Mouse (Mus musculus) embryonic facial prominence, embryonic 10.5 days (tissue): Measurements from ENCODE around the gene Car14. TPM values are rescaled to one million over a fixed set of nuclear protein-coding genes. Genes with fewer than 3 reads are reported as not detected.
A peak's percentile ranks its signal among the peaks of the same experiment; 100 is the strongest.

Experiments used
- DNase-seq: peaks from one replicate; pipeline ENCODE4 v3.0.0-alpha.2; 2017; ENCODE audit warnings: low spot score
- H3K27ac ChIP-seq: fragments of 300-500 bp; sonication (generic); replicated peaks from 2 replicates; pipeline ENCODE4 v1.5.1; 2016; ENCODE audit warnings: mild to moderate bottlenecking
- H3K27me3 ChIP-seq: fragments of 300-500 bp; sonication (generic); replicated peaks from 2 replicates; pipeline ENCODE4 v1.6.1; 2016; ENCODE audit warnings: low read depth, mild to moderate bottlenecking; ENCODE audit not compliant: poor library complexity, severe bottlenecking
- H3K36me3 ChIP-seq: fragments of 300-500 bp; sonication (generic); replicated peaks from 2 replicates; pipeline ENCODE4 v1.6.1; 2016; ENCODE audit warnings: mild to moderate bottlenecking, moderate library complexity
- H3K4me1 ChIP-seq: fragments of 300-500 bp; sonication (generic); 2 replicates; pipeline ENCODE4 v1.6.1; 2016
- H3K4me3 ChIP-seq: fragments of 300-500 bp; sonication (generic); 2 replicates; pipeline ENCODE4 v1.5.1; 2016; ENCODE audit warnings: mild to moderate bottlenecking, moderate library complexity
- H3K9me3 ChIP-seq: fragments of 300-500 bp; sonication (generic); 2 replicates; pipeline ENCODE4 v1.6.1; 2016; ENCODE audit warnings: mild to moderate bottlenecking
- WGBS: fragments of 180-500 bp; shearing (Covaris S2); methylation state at CpG from one replicate; pipeline ENCODE4 v1.1.7; 2016; 5-methylcytosine and 5-hydroxymethylcytosine counted together
- polyA plus RNA-seq: library from polyadenylated mRNA; unstranded; fragments of >200 nt; fragmentation: Nextera tagmentation; extraction: Ambion mirVana; gene quantifications from 2 replicates; pipeline ENCODE4 v1.2.1, GENCODE M21; 2016

The Car14 gene
- polyA plus RNA-seq, 1 experiment from 2014 or later, result 120 TPM

GRCm38 (mm10) chr3:95881979-95882815 lies 22.3 kb downstream of the Car14 start, which contains the start of gene Ciart:
Gene Ciart, minus strand, starts transcription at chr3:95882251.
- Histone ChIP-seq H3K4me1 (peaks cover 23% of the 10 kb centered on the region), H3K27ac (peak within 1 kb of the TSS; percentile 75), H3K27me3 (0 out of 2 replicates have a peak, but pooled peaks cover 6% of the 10 kb centered on the region), H3K36me3 (peaks cover 10% of the 10 kb centered on the region), H3K9me3 (no peaks in the 10 kb centered on the region), H3K4me3 (peak within 1 kb of the TSS; percentile 67)
- peak; percentile 96 for DNase-seq
- WGBS, result under 1% methylated on average over 66 of the region's 66 CpGs

- DNase-seq, result no peak
- peaks cover 23% of the 10 kb centered on the region for H3K4me1 ChIP-seq
- H3K27ac ChIP-seq, result no peak overlapping the region
- no peaks in the 10 kb centered on the region for H3K9me3 ChIP-seq
- 0 out of 2 replicates have a peak, but pooled peaks cover 6% of the 10 kb centered on the region for H3K27me3 ChIP-seq
- H3K4me3 ChIP-seq, result no peak overlapping the region
- WGBS, result 88% methylated on average over 4 of the region's 4 CpGs
- H3K36me3 ChIP-seq, result peaks cover 14% of the 10 kb centered on the region
Observed at GRCm38 (mm10) chr3:95879063-95879462, 25.4 kb downstream of the Car14 start.

GRCm38 (mm10) chr3:95872048-95872447 lies 32.4 kb downstream of the Car14 start:
- no peak for DNase-seq
- H3K9me3 ChIP-seq, result no peaks in the 10 kb centered on the region
- peaks cover 39% of the 10 kb centered on the region for H3K36me3 ChIP-seq
- no peaks in the 10 kb centered on the region for H3K27me3 ChIP-seq
- H3K4me1 ChIP-seq, result peaks cover 18% of the 10 kb centered on the region
- H3K4me3 ChIP-seq, result peak overlapping the region; percentile 82
- 83% methylated on average over 7 of the region's 7 CpGs for WGBS
- H3K27ac ChIP-seq, result peak overlapping the region; percentile 89

- Histone ChIP-seq H3K4me3 (peak within 1 kb of the TSS; percentile 82), H3K4me1 (peaks cover 18% of the 10 kb centered on the region), H3K27me3 (no peaks in the 10 kb centered on the region), H3K36me3 (peaks cover 44% of the 10 kb centered on the region), H3K9me3 (no peaks in the 10 kb centered on the region), H3K27ac (peak within 1 kb of the TSS; percentile 89)
- DNase-seq, result peak; percentile 91
- whole genome bisulfite sequencing, result under 1% methylated on average over 33 of the region's 33 CpGs
Observed at GRCm38 (mm10) chr3:95871392-95871867, 33.1 kb downstream of the Car14 start, which contains the start of gene Mrps21. Gene Mrps21, minus strand, starts transcription at chr3:95871519.

- Histone ChIP-seq H3K27ac (peak overlapping the region; percentile 89), H3K27me3 (no peaks in the 10 kb centered on the region), H3K4me1 (peaks cover 18% of the 10 kb centered on the region), H3K36me3 (peaks cover 49% of the 10 kb centered on the region), H3K9me3 (no peaks in the 10 kb centered on the region), H3K4me3 (peak overlapping the region; percentile 82)
- DNase-seq, result no peak
- WGBS, result 7% methylated on average over 15 of the region's 15 CpGs
Observed at GRCm38 (mm10) chr3:95870976-95871375, 33.5 kb downstream of the Car14 start.

GRCm38 (mm10) chr3:95867408-95867807 lies 37.1 kb downstream of the Car14 start:
- 93% methylated on average over 2 of the region's 2 CpGs for WGBS
- Histone ChIP-seq H3K27me3 (no peaks in the 10 kb centered on the region), H3K9me3 (no peaks in the 10 kb centered on the region), H3K36me3 (peaks cover 78% of the 10 kb centered on the region), H3K27ac (no peak overlapping the region), H3K4me3 (no peak overlapping the region), H3K4me1 (peaks cover 16% of the 10 kb centered on the region)
- no peak for DNase-seq

- H3K27me3 ChIP-seq, result no peaks in the 10 kb centered on the region
- H3K9me3 ChIP-seq, result no peaks in the 10 kb centered on the region
- DNase-seq, result no peak
- peaks cover 10% of the 10 kb centered on the region for H3K4me1 ChIP-seq
- H3K36me3 ChIP-seq, result peaks cover 91% of the 10 kb centered on the region
- no peak overlapping the region for H3K27ac ChIP-seq
- 90% methylated on average over 5 of the region's 5 CpGs for WGBS
- no peak overlapping the region for H3K4me3 ChIP-seq
Observed at GRCm38 (mm10) chr3:95866071-95866470, 38.4 kb downstream of the Car14 start.

- H3K9me3 ChIP-seq, result no peaks in the 10 kb centered on the region
- WGBS, result 92% methylated on average over 20 of the region's 20 CpGs
- H3K36me3 ChIP-seq, result peaks cover 91% of the 10 kb centered on the region
- H3K27me3 ChIP-seq, result no peaks in the 10 kb centered on the region
- H3K4me1 ChIP-seq, result peaks cover 6% of the 10 kb centered on the region
- H3K27ac ChIP-seq, result no peak overlapping the region
- DNase-seq, result no peak
- H3K4me3 ChIP-seq, result no peak overlapping the region
Observed at GRCm38 (mm10) chr3:95865571-95865970, 38.9 kb downstream of the Car14 start.

- Histone ChIP-seq H3K4me1 (peaks cover under 1% of the 10 kb centered on the region; the same call in 1 of the 2 replicates), H3K4me3 (no peak overlapping the region), H3K9me3 (no peaks in the 10 kb centered on the region), H3K27ac (no peak overlapping the region), H3K27me3 (no peaks in the 10 kb centered on the region), H3K36me3 (peaks cover 87% of the 10 kb centered on the region)
- DNase-seq, result no peak
- 94% methylated on average over 5 of the region's 5 CpGs for WGBS
Observed at GRCm38 (mm10) chr3:95865050-95865449, 39.4 kb downstream of the Car14 start.

GRCm38 (mm10) chr3:95863578-95863977 lies 40.9 kb downstream of the Car14 start:
- no peaks in the 10 kb centered on the region for H3K27me3 ChIP-seq
- H3K36me3 ChIP-seq, result peaks cover 72% of the 10 kb centered on the region
- no peak overlapping the region for H3K27ac ChIP-seq
- no peaks in the 10 kb centered on the region for H3K9me3 ChIP-seq
- 79% methylated on average over 7 of the region's 7 CpGs for WGBS
- no peak for DNase-seq
- no peak overlapping the region for H3K4me3 ChIP-seq
- no peaks in the 10 kb centered on the region for H3K4me1 ChIP-seq

GRCm38 (mm10) chr3:95861796-95862195 lies 42.7 kb downstream of the Car14 start:
- 47% methylated on average over 2 of the region's 2 CpGs for WGBS
- Histone ChIP-seq H3K27ac (no peak overlapping the region), H3K4me1 (no peaks in the 10 kb centered on the region), H3K9me3 (no peaks in the 10 kb centered on the region), H3K36me3 (peaks cover 54% of the 10 kb centered on the region), H3K27me3 (no peaks in the 10 kb centered on the region), H3K4me3 (no peak overlapping the region)
- peak; percentile 52 for DNase-seq

- WGBS, result 75% methylated on average over 10 of the region's 10 CpGs
- H3K9me3 ChIP-seq, result no peaks in the 10 kb centered on the region
- no peaks in the 10 kb centered on the region for H3K27me3 ChIP-seq
- H3K27ac ChIP-seq, result no peak overlapping the region
- DNase-seq, result no peak
- H3K4me3 ChIP-seq, result no peak overlapping the region
- H3K4me1 ChIP-seq, result no peaks in the 10 kb centered on the region
- peaks cover 49% of the 10 kb centered on the region for H3K36me3 ChIP-seq
Observed at GRCm38 (mm10) chr3:95861216-95861615, 43.3 kb downstream of the Car14 start.

- no peak for DNase-seq
Observed at GRCm38 (mm10) chr3:95860323-95860722, 44.2 kb downstream of the Car14 start.

More at GRCm38 (mm10) chr3:95860323-95860722, 44.2 kb downstream of the Car14 start:
- no peaks in the 10 kb centered on the region for H3K4me1 ChIP-seq
- no peak overlapping the region for H3K27ac ChIP-seq
- H3K27me3 ChIP-seq, result no peaks in the 10 kb centered on the region
- H3K4me3 ChIP-seq, result no peak overlapping the region
- H3K9me3 ChIP-seq, result no peaks in the 10 kb centered on the region
- peaks cover 40% of the 10 kb centered on the region for H3K36me3 ChIP-seq
- 83% methylated on average over 3 of the region's 3 CpGs for WGBS
